Mouse (Mus musculus): ENCODE results near the gene Srrm3. TPM values are rescaled to one million over a fixed set of nuclear protein-coding genes. Genes with fewer than 3 reads are reported as not detected.

The Srrm3 gene
- polyA plus RNA-seq, 1 experiment = 0.08 TPM

DNA sequence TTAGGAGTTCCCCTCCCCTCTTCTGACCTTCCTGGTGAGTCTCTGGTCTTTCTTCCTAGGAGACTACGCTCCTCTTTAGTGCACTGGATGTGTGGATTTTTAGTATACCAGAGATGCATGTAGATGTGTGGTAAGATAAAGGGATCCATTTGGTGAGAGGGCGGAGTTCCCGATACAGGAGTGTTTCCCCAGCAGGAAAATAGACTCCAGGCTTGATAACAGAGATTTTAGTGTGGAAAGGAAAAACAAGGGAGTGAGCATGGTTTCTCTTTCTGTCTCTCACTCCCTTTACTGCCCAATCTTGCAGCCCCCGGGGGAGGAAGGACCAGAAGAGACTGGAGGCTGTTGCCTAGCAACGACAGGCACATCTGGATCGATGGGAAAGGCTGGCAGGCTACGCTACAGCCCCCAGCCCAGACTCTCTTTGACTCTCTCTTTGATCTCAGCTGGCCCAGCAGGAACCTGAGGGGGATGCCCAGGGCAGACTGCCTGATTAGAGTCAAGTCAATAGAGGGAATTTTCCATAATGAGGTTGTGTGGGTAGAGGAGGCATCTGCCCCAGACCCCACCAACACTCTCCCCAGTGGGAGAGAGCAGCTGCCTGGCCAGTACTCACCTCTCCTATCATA lies 15.7 kb downstream of the Srrm3 start:
- DNase-seq (ENCODE audit: low read depth) = no peak

DNA sequence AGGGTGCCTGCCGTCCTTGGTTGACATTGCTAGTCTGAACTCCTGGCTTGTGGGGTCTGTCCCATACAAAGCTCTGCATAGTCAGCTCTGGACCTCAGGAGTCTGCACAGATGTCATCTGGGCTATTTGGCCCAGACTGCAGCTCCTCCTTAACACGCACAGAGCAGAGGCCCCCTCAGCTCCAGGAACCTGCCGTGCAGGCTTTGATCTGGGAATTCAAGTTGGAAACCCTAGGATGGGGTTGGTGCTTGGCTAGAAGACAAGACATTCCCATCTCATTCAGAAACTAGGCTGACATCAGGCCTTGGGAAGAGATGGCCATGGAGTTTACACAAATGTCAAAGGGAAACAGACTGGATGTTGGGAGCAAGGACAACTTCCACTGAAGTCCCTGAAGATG lies 17.8 kb downstream of the Srrm3 start:
- DNase-seq (ENCODE audit: low read depth) = no peak

DNA sequence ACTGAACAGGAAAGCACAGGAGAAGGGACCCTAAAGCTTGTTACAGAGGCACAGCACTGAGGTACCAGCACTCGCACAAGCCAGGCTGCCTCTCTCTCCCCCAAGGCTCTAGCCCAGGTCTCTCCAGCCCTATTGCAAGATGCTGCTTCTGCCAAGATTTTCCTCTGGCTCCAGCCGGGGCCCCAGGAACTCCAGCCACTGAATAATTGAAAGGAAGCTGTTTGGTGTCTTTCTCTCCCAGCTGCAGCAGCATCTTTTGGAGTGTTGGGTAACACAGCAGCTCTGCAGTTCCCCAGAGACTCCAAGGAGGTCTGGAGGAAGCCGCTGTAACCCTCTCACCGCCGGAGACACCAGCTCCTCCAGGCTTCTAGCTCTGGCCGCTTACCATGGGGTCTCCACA lies 19.5 kb downstream of the Srrm3 start:
- no peak for DNase-seq (ENCODE audit: low read depth)

DNA sequence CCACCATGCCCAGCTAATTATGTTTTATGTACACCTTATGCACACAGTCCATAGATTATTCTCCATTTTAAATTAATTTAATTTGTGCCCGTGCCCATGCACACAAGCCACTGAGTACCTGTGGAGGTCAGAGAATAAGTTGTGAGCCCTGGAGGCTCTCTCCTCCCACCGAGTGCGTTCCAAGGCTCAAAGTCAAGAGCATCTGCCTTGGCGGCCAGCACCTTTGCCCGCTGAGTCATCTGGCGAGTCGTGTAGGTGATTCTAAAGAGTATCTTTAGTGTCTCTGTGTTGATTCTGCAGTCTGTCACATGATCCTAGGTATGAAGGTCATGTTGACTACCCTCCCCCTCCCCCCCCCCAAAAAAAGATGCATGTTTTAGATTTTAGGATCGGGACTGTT lies 22.7 kb downstream of the Srrm3 start:
- no peak for DNase-seq (ENCODE audit: low read depth)

DNA sequence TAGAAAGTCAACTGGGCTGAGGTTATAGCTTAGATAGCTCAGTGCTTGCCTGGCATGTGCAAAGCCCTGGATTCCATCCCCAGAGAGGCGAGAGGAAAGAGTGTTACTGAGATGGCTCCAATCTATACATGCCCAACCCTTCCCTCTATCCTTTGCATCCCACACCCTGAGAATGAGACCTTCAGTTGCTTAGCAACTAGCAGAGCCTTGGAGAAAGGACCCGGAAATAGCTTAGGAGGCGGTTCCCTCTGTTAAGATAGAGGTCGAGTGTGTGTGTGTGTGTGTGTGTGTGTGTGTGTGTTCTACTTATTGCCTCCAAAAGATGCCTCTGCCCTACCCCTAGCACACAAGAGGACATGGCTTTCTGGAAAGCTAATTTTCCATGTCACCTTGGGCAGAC lies 26.0 kb downstream of the Srrm3 start:
- DNase-seq (ENCODE audit: low read depth) = no peak

DNA sequence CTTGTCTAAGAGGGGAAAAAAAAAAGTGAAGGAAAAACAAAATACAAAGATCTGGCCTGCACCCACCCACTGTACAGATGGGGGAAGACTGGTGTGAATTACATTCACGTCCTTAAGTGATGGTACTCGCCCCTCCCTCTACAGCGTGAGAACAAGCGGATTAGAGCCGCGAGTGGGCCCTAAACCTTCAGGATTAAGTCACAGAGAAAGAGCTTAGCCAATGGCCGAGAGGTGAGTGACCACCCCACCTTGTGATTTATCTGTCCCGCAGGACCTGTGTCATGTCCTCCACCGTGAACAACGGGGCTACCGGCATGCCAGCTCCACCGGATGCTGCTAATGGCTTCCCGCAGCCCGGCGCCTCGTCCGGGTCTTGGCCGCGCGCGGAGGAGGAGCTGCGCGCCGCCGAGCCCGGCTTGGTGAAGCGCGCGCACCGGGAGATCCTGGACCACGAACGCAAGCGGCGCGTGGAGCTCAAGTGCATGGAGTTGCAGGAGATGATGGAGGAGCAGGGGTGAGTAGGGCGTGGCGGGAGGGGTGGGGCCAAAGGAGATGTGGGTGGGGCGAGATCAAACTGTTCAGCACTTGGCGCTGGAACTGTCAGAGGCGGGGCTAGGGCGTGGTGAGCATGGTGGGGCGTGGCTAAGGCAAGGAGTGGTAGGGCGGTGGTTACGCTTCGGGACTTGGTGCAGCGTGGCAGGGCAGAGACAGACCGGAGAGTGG lies 28.2 kb downstream of the Srrm3 start:
- no peak for DNase-seq (ENCODE audit: low read depth)

DNA sequence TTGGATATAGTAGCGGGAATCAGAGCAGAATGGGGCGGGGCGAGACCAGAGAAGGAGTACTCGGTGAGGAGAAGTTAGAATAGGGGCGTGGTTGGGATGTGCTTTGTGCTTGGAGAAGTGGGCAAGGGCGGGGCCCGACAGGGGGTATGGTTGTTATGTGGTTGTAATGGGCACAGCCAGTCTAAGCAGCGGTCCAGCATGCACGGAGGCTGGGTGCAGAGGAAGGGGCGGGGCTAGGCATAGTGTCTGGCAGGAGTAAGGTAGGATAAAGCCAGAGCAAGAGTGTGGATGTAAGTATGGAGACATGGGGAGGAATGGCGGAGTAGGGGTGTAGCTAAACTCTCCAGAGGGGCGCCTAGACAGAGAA lies 28.8 kb downstream of the Srrm3 start:
- no peak for DNase-seq (ENCODE audit: low read depth)

DNA sequence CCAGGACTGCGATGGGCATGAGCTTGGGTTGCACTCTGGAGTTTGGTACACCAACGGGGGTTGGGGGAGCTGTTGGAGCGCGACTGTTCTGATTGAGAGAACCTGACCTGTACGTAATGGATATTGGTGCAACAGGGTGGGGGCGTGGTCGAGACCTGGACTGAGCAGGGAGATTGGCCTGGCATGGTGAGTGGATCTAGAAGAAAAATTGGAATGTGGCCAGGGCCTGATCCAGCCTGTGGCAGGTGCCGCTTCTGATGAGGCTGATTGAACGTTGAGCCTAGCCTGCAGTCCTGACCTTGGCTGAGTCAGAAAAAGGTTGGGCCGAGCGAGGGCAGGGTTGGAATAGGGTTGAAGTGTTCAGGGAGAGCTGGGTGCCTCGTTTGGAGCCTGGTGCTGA lies 29.3 kb downstream of the Srrm3 start:
- DNase-seq (ENCODE audit: low read depth) = no peak

DNA sequence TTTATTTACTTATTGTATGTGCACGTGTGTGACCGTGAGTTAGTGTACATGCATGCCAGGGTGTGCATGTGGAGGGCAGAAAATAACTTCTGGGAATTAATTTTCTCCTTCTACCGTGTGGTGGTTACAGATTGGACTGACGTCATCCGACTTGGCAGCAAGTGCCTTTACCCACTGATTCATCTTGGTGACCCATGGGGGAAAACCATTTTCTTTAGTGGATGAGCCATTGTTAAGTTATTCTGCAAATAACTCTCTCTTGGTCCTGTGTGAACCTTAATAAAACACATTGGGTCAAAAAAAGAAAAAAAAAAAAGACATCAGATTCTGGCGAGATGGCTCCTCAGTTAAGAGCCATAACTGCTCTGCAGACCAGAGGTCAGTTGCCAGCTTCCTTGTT lies 35.0 kb downstream of the Srrm3 start:
- DNase-seq (ENCODE audit: low read depth) = no peak

DNA sequence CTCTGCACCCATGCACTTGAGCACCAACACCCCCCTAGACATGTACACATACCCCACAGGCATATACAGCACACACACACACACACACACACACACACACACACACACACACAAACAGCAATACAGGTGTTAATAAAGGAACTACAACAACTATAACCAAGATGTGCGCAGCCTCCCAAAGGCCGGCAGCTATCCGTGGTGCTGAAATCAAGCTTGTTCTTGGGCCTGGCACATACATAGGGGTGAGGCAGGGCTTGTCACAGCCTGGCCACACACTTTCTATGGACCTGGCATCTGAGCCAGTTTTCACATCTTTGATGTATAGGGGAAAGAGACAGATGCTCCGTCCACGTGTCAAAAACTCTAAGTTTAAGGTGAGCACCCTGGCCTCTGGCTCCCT lies 36.7 kb downstream of the Srrm3 start:
- DNase-seq (ENCODE audit: low read depth) = no peak

DNA sequence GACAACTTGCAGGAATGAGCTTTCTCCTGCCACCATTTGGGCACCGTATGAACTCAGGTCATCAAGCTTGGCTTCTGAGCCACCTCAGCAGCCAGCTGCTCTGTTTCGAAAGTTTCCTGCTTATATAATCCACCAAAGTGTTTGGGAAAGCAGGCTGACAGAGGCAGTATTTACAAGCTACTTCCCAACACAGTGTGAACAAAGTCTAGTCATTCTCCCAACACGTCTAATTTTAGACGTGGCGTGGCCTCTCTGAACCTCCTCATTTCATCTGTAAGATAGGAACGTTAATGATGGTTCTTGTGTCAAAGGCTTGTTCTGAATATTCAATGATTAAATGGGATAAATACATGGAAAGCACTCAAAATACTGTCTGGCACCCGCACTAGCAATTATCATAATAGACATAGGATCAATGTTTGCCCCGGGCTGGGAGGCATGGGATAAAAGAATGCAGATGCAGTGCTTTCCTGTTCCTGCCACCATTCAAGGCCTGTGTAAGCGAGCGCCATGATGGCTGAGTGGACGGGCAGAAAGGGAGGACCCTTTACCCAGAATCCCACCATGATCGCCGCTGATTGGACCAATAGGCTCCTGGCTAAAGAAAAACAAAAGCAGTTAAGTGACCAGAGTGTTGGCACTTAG lies 39.1 kb downstream of the Srrm3 start:
- DNase-seq (ENCODE audit: low read depth) = no peak

DNA sequence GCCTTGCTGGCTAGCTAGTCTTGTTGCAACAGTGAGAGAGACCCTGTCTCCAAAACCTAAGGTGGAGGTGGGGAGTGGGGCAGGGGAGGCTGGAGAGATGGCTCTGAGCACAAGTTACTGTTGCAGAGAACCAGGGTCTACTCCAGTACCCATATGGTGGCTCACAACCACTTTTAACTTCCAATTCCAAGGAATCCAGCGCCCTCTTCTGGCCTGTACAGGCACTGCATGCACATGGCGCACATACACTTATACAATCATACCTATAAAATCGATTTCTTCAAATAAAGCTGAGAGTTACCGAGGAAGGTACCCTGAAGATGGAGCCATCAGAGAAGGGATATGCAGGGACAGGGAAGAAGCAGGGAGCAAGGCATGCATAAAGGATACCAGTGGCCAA lies 40.8 kb downstream of the Srrm3 start:
- DNase-seq (ENCODE audit: low read depth) = no peak

DNA sequence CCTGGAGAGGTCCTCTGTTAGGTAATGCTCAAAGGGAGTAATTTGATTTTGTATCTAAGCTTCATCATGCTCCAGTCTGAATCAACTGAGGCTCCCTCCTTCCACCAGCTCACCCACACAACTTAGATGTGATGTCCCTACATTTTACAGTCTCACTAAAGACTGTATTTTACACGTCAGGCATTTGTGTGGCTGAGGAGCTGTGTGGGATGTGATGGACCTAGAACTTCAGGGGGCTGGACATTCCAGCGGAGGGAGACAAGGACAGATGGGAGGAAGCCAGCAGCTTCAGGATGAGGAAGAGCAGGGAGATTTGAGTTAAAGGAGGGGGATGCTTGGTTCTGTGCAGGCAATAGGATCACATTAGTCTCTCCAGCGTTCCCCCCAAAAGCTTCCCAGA lies 41.2 kb downstream of the Srrm3 start:
- DNase-seq (ENCODE audit: low read depth) = no peak

DNA sequence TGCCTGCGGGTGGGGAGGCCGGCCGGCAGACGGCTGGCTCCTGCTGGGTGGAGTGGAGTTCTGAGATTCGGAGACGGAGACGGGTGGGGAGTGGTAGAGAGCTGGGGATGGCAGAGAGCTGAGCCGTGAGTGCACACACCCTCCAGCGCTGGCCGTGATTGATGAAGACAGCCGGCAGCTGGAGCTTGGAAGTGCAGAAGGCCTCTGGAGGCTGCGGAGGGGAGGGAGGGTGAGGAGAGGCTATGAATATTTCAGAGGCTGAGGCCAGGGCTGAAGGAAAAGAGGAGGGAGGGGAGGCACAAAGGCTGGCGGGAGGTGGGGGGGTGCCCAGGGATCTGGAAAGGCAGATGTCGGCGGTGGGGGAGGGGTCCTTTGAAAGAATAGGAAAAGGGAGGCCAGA lies 44.3 kb downstream of the Srrm3 start:
- DNase-seq (ENCODE audit: low read depth) = no peak

DNA sequence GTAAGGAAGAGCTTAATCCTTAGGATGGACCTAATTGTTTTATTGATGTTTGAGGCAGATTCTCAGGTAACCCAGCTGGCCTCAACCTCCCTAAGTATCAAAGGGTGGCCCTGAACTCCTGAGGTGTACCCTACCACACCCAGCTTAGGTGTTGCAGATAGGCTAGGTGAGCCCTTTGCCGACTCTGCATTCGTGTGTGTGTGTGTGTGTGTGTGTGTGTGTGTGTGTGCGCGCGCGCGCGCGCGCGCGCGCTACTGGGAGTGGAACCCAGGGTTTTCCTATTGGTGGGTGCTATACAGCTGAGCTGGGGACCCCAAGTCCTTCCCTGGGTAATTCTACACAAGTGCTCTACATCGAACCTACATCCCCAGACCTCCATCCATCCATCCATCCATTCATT lies 44.8 kb downstream of the Srrm3 start:
- DNase-seq (ENCODE audit: low read depth) = no peak

DNA sequence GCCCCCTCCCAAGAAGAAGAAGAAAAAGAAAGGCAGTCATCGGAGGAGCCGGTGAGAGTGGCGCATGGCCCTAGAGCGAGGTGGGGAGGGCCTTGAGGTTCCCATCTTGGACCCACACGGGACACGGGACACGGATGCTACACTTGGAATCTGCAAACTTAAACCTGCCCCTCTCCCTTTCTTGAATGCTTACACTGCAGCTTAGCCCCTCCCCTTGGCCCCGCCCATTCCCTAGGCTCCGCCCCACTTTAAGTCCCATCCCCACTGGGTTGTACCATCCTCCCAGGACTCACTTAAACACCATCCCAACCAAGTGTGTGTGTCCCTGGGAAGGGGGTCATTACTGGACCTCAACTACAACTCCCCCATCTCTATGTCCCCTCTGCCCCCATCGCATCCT lies 45.7 kb downstream of the Srrm3 start:
- DNase-seq (ENCODE audit: low read depth) = no peak

DNA sequence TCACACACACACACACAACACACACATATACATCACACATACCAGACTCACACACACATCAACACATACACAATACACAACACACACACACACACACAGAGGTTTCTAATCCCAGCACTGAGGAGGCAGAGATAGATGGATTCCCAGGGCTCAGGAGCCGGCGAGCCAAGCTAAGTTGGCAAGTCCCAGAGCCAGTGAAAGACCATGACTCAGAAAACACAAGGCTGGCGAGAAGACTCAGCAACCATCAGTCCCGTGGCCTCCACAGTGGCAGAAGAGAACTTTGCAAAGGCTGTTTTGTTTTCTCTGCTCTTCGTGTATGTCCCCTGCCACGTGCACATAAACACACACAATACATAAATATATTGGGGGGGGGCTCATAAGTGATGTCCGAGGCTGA lies 47.0 kb downstream of the Srrm3 start:
- no peak for DNase-seq (ENCODE audit: low read depth)

DNA sequence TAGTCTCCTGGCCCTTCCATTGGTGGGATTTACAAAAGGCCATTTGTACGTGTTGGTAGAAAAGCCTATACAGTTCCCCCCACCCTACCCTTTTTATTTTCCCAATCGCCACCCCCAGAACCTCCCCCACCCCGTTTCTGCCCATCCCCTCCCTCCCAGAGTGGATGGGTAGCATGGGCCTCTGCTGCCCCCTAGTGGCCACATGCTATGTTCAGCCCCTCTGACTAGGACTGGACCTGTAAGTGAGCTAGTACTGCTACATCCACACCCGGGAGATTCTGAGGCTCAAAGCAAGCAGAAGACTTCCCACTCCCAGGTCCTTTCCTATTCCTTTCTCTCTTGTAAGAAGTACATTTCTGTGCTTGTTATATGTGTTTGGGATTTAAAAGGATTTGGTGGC lies 48.5 kb downstream of the Srrm3 start:
- no peak for DNase-seq (ENCODE audit: low read depth)

DNA sequence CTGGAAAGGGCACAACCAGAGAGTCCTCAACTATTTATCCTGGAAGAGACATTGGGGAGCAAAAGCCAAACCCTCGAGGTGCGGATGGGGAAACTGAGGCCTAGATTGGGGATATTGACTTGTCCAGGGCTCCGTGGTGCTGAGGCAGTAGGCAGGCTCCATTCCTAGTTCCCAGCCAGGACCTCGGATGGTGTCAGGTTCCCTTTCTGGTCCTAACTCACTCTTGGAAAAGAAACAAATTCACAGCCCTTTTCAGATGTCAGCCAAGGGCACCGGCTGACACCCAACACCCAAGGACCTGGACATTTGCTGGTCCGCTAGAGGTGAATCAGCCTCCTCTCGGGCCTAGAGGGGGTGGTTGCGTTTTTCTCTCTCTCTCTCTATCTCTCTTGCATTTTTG lies 60.0 kb downstream of the Srrm3 start:
- DNase-seq (ENCODE audit: low read depth) = no peak

DNA sequence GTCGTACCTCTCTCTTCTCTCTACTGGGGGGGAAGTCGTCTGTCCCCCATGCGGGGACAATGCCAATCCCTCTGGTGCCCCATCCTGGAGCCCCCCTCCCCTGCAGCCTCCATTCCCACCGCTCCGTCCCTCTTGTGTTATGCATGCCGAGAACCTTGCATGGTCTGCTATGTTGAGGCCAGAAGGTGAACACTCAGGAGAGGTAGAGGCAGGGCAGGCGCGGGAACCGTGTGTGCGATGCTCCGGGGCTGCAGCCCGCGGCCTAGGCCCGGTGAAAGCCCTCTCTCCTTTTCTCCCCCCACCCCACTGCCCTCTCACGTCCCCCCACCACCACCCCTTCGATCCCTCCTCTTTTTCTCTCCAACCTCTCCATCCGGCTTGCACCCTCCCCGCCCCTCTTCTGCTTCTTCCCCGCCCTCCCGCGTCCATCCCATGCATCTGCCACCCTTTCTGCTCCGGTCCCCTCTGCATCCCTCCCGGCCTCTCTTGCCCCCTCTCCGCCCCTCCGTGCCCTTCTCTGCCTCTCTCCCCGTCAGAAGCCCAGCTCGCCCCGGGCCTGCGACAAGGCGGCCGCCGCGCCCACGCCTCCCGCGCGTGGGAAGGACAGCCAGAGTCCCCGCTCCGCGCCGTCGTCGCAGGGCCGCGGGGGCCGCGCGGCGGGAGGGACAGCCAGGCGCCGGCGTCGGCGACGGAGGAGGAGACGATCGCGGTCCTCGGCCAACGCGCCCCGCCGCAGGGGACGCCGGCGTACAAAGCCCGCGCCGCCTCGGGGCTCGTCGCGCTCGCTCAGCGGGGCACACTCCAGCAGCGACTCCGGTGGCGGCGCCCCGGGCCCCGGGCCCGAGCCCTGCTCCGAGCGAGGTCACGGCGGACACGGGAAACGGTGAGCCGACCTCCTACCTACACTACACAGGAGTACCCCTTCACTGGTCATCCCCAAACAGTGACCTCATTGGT lies 61.2 kb downstream of the Srrm3 start:
- DNase-seq (ENCODE audit: low read depth) = no peak

DNA sequence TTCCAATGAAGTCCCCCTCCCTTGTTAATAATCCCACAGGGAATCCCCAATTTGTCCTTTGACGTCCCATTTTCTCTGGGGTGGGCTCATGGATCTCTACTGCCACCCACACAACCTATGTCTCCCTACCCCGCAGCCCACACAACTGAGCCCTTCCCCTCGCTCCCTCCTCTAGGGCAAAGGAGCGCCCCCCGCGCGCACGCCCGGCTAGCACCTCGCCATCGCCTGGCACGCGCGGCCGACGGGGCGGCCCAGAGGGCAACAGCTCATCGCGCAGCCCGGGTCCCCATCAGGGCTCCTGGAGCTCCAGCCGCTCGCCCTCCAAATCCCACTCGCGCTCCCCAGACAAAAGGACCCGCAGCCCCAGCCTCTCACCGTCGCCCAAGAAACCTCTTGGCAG lies 62.0 kb downstream of the Srrm3 start:
- no peak for DNase-seq (ENCODE audit: low read depth)

DNA sequence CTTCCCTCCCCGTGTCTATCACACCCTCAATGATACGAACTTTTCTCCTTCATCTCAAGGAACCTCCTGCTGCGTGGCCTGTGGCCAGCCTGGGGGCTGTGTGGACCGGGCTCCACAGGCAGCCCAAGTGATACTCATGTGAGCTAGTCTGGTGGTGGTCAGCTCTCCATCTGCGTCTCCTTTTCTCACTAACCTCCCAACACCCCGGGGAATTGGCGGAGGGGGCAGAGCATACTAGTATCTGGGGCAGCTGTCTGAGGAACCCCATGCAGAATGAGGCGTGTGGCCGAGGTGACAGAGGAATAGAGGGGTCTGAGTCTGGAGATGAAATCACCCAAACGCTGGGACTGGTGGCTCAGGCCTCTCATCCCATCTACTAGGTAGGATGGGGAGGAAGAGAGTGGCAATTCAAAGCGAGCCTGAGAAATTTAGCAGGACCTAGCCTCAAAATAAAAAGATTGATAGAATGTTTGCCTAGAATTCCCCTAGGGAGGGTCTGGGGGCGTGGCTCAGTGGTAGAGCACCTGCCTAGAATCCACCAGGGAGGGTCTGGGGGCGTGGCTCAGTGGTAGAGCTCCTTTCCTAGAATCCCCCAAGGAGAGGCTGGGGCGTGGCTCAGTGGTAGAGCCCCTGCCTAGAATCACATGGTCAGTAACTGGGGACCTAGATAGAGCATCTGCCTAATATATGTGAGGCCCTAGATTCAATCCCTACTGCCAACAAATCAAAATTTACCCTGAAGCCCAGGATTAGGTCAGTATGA lies 63.2 kb downstream of the Srrm3 start:
- DNase-seq (ENCODE audit: low read depth) = no peak
